Mouse (Mus musculus) intestine, embryonic 14.5 days (tissue): ENCODE results near the gene Baz1a. TPM values are rescaled to one million over a fixed set of nuclear protein-coding genes. Genes with fewer than 3 reads are reported as not detected.
A peak's percentile ranks its signal among the peaks of the same experiment; 100 is the strongest.

ENCODE experiments used
- ATAC-seq: fragments of 200-750 bp; cut with Nextera tagmentation; replicated peaks from 2 replicates; pipeline ENCODE4 v1.8.0; 2017; ENCODE audit warnings: low read depth, moderate number of reproducible peaks, moderate TSS enrichment, moderate library complexity; ENCODE audit not compliant: low FRiP score, low TSS enrichment
- DNase-seq: peaks from one replicate; pipeline ENCODE4 v3.0.0-alpha.2; 2018; ENCODE audit warnings: low spot score
- H3K27ac ChIP-seq: fragments of 300-500 bp; sonication (generic); 2 replicates; pipeline ENCODE4 v1.5.1; 2014; ENCODE audit warnings: low read depth, mild to moderate bottlenecking, control low read depth
- H3K27me3 ChIP-seq: fragments of 300-500 bp; sonication (generic); replicated peaks from 2 replicates; pipeline ENCODE4 v1.6.1; 2014; ENCODE audit warnings: low read length, control low read depth; ENCODE audit not compliant: control insufficient read depth, insufficient read depth
- H3K36me3 ChIP-seq: fragments of 300-500 bp; sonication (generic); 2 replicates; pipeline ENCODE4 v1.6.1; 2014; ENCODE audit warnings: low read length, control low read depth; ENCODE audit not compliant: control insufficient read depth, insufficient read depth
- H3K4me1 ChIP-seq: fragments of 300-500 bp; sonication (generic); replicated peaks from 2 replicates; pipeline ENCODE4 v1.6.1; 2014; ENCODE audit warnings: low read length, control low read depth, mixed read lengths; ENCODE audit not compliant: control insufficient read depth, insufficient read depth
- H3K4me2 ChIP-seq: fragments of 300-500 bp; sonication (generic); 2 replicates; pipeline ENCODE4 v1.6.1; 2014; ENCODE audit warnings: low read length
- H3K4me3 ChIP-seq: fragments of 300-500 bp; sonication (generic); 2 replicates; pipeline ENCODE4 v1.5.1; 2014; ENCODE audit warnings: low read depth, low read length, control low read depth, mixed read lengths
- H3K9ac ChIP-seq: fragments of 300-500 bp; sonication (generic); 2 replicates; pipeline ENCODE4 v1.6.1; 2014; ENCODE audit warnings: mild to moderate bottlenecking, low read length
- H3K9me3 ChIP-seq: fragments of 300-500 bp; sonication (generic); 2 replicates; pipeline ENCODE4 v1.6.1; 2016; ENCODE audit warnings: low read length, control low read depth; ENCODE audit not compliant: control insufficient read depth
- WGBS: fragments of 180-500 bp; shearing (Covaris S2); extraction: QIAGEN DNeasy Blood & Tissue Kit; methylation state at CpG from one replicate; pipeline ENCODE4 v1.1.7; 2014; 5-methylcytosine and 5-hydroxymethylcytosine counted together
- polyA plus RNA-seq: library from polyadenylated mRNA; unstranded; fragments of >200 nt; fragmentation: Nextera tagmentation; extraction: Ambion mirVana; gene quantifications from 2 replicates; pipeline ENCODE4 v1.2.1, GENCODE M21; 2014

Baz1a gene
- polyA plus RNA-seq, 1 experiment from 2014 or later = 28.9 TPM

DNA sequence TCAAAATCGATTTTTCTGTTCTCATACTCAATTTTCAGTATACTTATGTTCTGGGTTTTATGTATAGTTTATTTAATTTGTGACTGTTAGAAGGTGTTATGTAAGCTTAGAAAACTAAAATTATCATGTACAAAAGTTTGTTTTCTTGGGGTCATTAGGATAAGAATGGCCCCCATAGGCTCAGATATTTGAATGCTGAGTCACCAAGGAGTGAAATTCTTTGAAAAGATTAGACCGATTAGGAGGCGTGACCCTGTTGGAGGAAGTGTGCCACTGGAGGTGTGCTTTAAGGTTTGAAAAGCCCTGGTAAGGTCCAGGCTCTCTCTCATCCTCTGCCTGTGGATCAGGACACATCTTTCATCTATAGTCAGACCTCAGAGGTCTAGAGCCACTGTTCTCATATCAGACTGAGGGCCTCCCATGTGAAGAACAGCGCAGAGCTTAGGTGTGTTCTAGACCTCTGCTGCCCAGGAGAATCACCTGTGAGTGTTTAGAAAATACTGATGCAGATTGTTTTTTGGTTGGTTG is 25.8 kb downstream of the Baz1a start:
- Histone ChIP-seq H3K9me3 (no peaks in the 10 kb centered on the region), H3K27me3 (no peaks in the 10 kb centered on the region), H3K4me3 (no peak overlapping the region), H3K9ac (no peak overlapping the region), H3K4me1 (peaks cover 7% of the 10 kb centered on the region; the same call in 1 of the 2 replicates), H3K27ac (no peak overlapping the region), H3K36me3 (no peaks in the 10 kb centered on the region), H3K4me2 (no peak overlapping the region)
- WGBS = 81% methylated on average over 4 of the region's 4 CpGs
- peak; percentile 12 for DNase-seq
- ATAC-seq = no peak

- ATAC-seq (no peak), DNase-seq (no peak)
- Histone ChIP-seq H3K4me3 (no peak overlapping the region), H3K27me3 (no peaks in the 10 kb centered on the region), H3K9ac (no peak overlapping the region), H3K4me1 (peaks cover 7% of the 10 kb centered on the region; the same call in 1 of the 2 replicates), H3K27ac (no peak overlapping the region), H3K4me2 (no peak overlapping the region), H3K9me3 (no peaks in the 10 kb centered on the region), H3K36me3 (0 out of 2 replicates have a peak, but pooled peaks cover 4% of the 10 kb centered on the region)
- 86% methylated on average over 2 of the region's 2 CpGs for WGBS
Observed at GRCm38 (mm10) chr12:54987156-54987555, 27.0 kb downstream of the Baz1a start.

DNA sequence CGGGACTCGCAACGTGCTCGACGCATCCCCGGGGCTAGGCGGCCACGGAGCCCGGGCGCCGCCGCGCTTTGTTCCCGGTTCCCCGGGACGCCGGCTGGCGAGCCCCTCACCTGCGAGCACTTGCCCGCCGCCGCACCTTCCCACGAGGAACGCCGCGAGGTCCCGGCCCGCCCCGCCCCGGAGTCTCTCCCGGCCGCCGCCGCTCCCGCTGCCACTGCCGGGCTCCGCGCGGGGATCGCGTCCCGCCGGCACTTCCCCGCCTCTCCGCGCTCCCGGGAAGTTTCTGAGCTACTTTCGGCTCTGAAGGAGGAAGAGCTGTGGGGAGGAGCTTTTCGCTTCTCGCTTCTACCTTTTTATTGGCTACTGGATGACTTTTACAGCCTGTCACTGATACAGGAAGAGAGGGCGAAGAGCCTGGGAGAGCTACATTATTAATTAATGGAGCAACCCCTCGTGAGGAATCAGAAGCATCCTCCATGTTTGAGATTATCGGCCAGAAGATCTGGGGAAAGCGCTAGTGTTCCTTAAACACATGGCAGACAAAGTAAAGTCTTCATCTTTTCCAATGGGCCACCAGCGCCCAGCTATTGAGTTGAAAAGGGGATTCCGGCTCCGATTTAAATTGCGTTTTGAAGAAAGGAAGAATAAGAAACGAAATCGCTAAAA is 28.0 kb downstream of the Baz1a start, which contains the start of gene Gm20403:
Gene Gm20403, minus strand, starts transcription at position 478 of the 666 bp plus-strand sequence.
- DNase-seq (peak; percentile 84), ATAC-seq (peak; percentile 80)
- Histone ChIP-seq H3K4me3 (peak within 1 kb of the TSS; percentile 86), H3K4me2 (peak within 1 kb of the TSS; percentile 79), H3K4me1 (peaks cover 7% of the 10 kb centered on the region; the same call in 1 of the 2 replicates), H3K27me3 (no peaks in the 10 kb centered on the region), H3K9ac (peak within 1 kb of the TSS; percentile 87), H3K27ac (peak within 1 kb of the TSS; percentile 92), H3K9me3 (no peaks in the 10 kb centered on the region), H3K36me3 (0 out of 2 replicates have a peak, but pooled peaks cover 4% of the 10 kb centered on the region)
- under 1% methylated on average over 55 of the region's 60 CpGs for WGBS

DNA sequence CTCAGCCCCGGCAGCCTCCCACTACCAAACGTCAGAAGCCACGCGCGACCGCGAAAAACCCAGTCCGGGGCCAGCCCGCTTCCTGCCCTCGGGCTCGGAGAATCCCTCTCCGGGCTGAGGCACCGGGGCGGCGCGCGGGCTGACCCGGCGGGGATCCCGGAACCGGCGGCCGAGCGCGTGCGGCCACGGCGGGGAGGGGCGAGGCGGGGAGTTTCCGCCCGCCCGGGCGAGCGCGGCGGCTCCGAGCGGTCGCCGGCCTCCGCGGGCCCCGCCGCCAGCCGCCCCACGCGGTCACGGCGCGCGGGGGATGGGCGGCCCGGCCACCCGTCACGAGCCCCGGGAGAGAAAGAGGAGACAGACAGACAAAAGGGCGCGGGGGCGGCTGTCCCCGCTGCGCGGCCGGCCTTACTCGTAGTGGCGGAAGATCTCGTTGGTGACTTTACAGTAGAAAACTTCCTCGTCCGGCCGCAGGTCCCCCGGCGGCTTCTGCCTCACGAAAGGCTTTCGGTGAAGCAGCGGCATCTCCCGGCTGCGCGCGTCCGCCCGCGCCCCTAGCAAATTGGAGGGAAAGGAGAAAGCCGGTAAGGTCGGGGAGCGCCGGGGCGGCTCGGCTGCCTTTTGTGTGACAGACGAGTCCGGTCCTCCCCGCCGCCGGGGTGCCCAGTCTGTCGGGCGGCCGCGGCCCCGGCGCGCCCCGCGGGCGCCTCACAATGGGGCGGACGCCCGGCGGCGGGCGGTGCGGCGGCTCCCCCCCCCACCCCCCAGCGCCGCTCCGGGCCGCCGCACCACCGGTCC is 28.7 kb downstream of the Baz1a start:
- DNase-seq (peak; percentile 85), ATAC-seq (peak; percentile 69)
- Histone ChIP-seq H3K4me3 (peak overlapping the region; percentile 86), H3K9ac (peak overlapping the region; percentile 87), H3K36me3 (0 out of 2 replicates have a peak, but pooled peaks cover 4% of the 10 kb centered on the region), H3K27me3 (no peaks in the 10 kb centered on the region), H3K9me3 (no peaks in the 10 kb centered on the region), H3K4me2 (peak overlapping the region; percentile 79), H3K4me1 (peaks cover 7% of the 10 kb centered on the region; the same call in 1 of the 2 replicates), H3K27ac (peak overlapping the region; percentile 92)
- under 1% methylated on average over 72 of the region's 117 CpGs for WGBS

DNA sequence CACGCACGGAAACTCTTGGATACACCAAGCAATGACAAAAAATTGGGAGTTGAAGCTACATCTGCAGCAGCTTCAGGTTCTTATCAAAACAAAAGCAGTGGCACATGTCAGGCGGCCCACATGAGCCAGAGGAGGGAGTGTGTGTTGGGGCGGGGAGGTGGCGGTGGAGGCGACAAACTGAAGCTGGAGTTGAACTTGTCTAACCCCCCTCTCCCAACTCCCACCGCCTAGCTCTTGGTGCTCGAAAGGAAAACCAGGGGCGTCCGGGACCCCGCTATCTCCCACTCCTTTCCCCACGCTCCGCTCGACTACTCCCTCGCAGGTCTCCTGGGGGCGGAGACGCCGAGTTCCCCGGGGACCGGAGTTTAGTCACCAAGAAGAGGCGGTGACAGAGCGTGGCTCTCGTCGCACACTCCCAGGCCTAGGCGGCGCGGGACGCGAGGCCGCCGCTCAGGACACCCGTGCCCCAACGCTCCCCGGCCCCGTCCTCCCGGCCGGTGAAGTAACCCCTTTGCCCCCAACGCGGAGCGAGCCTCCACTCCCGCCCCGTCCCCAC is 29.4 kb downstream of the Baz1a start:
- under 1% methylated on average over 42 of the region's 42 CpGs for WGBS

GRCm38 (mm10) chr12:54982935-54983715 is 31.0 kb downstream of the Baz1a start:
- H3K27me3 ChIP-seq = no peaks in the 10 kb centered on the region
- no peak overlapping the region for H3K4me2 ChIP-seq
- H3K27ac ChIP-seq = no peak overlapping the region
- H3K9ac ChIP-seq = no peak overlapping the region
- peaks cover 4% of the 10 kb centered on the region; the same call in 1 of the 2 replicates for H3K36me3 ChIP-seq
- 75% methylated on average over 7 of the region's 7 CpGs for WGBS
- peaks cover 7% of the 10 kb centered on the region; the same call in 1 of the 2 replicates for H3K4me1 ChIP-seq
- ATAC-seq = no peak
- no peaks in the 10 kb centered on the region for H3K9me3 ChIP-seq
- peak; percentile 41 for DNase-seq
- H3K4me3 ChIP-seq = no peak overlapping the region

More for the DNA sequence above, 29.4 kb downstream of the Baz1a start:
- Histone ChIP-seq H3K36me3 (peaks cover 4% of the 10 kb centered on the region; the same call in 1 of the 2 replicates), H3K9me3 (no peaks in the 10 kb centered on the region), H3K9ac (peak overlapping the region; percentile 87), H3K4me3 (peak overlapping the region; percentile 86), H3K27ac (peak overlapping the region; percentile 92), H3K4me1 (peaks cover 7% of the 10 kb centered on the region; the same call in 1 of the 2 replicates), H3K4me2 (peak overlapping the region; percentile 79), H3K27me3 (no peaks in the 10 kb centered on the region)
- DNase-seq (peak; percentile 84), ATAC-seq (peak; percentile 75)

DNA sequence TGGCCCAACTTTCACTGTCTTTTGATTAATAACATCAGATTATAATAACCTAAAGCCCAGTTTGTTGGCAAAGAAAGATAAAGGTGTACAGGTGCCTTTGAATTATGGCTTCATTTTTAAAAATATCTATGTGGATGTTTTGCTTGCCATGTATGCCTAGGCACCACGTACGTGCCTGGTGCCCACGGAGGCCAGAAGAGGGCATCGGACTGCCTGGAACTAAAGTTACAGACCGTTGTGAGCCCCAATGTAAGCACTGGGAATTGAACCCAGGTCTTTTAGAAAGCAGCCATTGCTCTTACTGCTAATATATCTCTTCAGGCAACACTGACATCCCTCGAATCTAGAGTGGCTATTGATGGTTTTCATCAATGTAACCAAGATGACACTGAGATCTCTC is 32.2 kb downstream of the Baz1a start:
- no peak overlapping the region for H3K27ac ChIP-seq
- ATAC-seq (no peak), DNase-seq (no peak)
- H3K36me3 ChIP-seq = peaks cover 4% of the 10 kb centered on the region; the same call in 1 of the 2 replicates
- H3K4me3 ChIP-seq = no peak overlapping the region
- no peaks in the 10 kb centered on the region for H3K27me3 ChIP-seq
- WGBS = 79% methylated on average over 6 of the region's 6 CpGs
- H3K9me3 ChIP-seq = no peaks in the 10 kb centered on the region
- H3K9ac ChIP-seq = no peak overlapping the region
- H3K4me2 ChIP-seq = no peak overlapping the region
- H3K4me1 ChIP-seq = peaks cover 7% of the 10 kb centered on the region; the same call in 1 of the 2 replicates
